Mouse (Mus musculus) megakaryocyte-erythroid progenitor cell, adult 5-6 weeks (primary cell): ENCODE data around the gene Cc2d1b. TPM values are rescaled to one million over a fixed set of nuclear protein-coding genes. Genes with fewer than 3 reads are reported as not detected.
A peak's percentile ranks its signal among the peaks of the same experiment; 100 is the strongest.

Experiments
- ATAC-seq: replicated peaks from 2 replicates; pipeline ENCODE4 v1.8.0; 2016; ENCODE audit warnings: mild to moderate bottlenecking, inconsistent platforms; ENCODE audit not compliant: severe bottlenecking, poor library complexity, low FRiP score, low TSS enrichment
- total RNA-seq, 2 experiments: library from RNA; stranded (forward) in 1 of 2; stranded (reverse) in 1 of 2; fragments of 200-1000, 215-1000 nt in 1 of 2; fragments of >200 nt in 1 of 2; fragmentation: Nextera tagmentation in 1 of 2; gene quantifications; 2 replicates each; pipeline ENCODE4 v1.2.3; 2014 to 2017

Gene Cc2d1b
- total RNA-seq (2014; fragmentation: Nextera tagmentation), result 42.2 and 49.4 TPM in 2 replicates
- total RNA-seq (2017), result 20.9 and 28.2 TPM in 2 replicates

- peak; percentile 90 for ATAC-seq
Measured at GRCm38 (mm10) chr4:108619587-108620341, at the start of gene Cc2d1b. Gene Cc2d1b (plus strand): TSS chr4:108619940.

GRCm38 (mm10) chr4:108572644-108573043, 47.1 kb upstream of the Cc2d1b start:
- ATAC-seq, result no peak

GRCm38 (mm10) chr4:108578840-108579742, 40.6 kb upstream of the Cc2d1b start, which contains the start of the genes Prpf38a and Orc1:
Gene Prpf38a (minus strand): TSS chr4:108579336.
Gene Orc1 (plus strand): TSS chr4:108579423.
- ATAC-seq, result peak; percentile 97

GRCm38 (mm10) chr4:108579743-108580411, 39.9 kb upstream of the Cc2d1b start:
- ATAC-seq, result no peak

DNA sequence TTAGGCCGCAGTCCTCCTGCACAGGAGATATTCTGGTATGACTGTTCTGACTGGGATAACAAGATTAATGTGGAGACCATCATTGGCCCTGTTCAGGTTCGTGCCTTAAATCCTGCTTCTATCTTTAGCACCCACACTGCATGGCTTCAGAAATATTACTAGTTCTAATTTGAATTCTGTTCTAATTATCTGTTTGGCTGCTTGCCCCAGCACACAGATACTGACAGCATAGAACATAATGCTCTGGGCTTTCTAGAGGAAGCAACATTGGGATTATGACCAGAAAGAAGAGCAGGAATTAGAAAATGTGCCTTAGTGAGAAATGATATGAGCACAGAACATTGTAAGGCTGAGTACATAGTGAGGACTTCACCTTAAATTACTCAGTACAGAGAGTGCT, 26.4 kb upstream of the Cc2d1b start:
- ATAC-seq, result no peak

- ATAC-seq, result no peak
Measured at GRCm38 (mm10) chr4:108595785-108596184, 24.0 kb upstream of the Cc2d1b start.

- ATAC-seq, result no peak
Measured at GRCm38 (mm10) chr4:108598306-108598705, 21.4 kb upstream of the Cc2d1b start.

- ATAC-seq, result no peak
Measured at GRCm38 (mm10) chr4:108601870-108602269, 17.9 kb upstream of the Cc2d1b start.

DNA sequence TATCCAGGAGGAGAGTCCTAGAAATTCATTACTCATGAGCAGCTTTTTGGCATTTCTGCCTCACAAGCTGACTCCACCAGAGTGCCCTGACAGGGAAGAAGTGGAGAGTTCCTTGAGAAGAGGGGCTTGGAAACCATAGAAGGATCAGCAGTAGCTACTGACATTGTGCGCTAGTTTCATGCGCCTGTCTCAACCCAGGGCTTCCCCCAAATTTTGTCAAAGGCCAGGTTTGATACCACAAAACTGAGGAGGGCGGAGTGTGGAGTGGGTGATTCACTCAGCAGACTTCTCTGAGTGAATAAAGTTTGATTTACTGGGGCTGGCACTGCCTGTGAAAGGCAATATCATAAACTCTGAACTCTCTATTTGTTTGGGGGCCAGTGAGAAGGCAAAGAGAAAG, 11.1 kb upstream of the Cc2d1b start:
- no peak for ATAC-seq

DNA sequence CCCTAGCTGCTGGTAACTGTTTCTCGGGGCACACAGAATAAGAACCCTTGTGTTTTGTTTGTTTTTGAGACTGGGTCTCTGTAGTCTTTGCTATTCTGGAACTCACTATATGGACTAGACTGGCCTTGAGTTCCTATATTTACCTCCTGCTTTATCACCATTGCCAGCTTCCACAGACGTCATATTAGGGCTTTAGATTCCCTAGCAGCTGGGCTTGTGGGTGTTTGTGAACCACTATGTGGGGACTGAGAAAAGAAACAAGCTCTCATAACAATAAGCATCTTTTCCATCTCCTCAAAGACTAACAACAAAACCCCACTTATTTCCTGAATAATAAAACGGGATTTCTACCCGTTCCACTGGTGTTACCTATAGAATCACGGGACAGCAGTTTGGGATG, 8.8 kb upstream of the Cc2d1b start:
- no peak for ATAC-seq

DNA sequence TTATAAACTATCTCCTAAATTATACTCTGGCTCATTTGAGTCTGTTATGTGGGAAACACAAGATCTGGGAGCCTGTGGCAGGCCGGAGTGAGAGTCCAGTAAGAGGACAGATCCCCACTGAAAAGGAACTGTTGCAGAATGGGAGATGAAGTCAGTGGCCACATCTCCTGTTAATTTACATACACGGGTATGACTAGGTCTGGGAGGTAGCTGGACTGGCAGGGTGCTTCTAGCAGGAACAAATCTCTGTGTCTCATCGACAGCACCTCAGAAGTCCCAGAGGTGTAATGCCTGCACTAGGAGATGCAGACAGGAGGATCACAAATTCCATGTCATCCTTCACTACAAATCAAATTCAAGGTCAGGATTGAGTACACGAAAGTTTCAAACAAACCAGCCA, 1.2 kb upstream of the Cc2d1b start:
- ATAC-seq, result no peak

- peak; percentile 5; the same call in 1 of the 2 replicates for ATAC-seq
Measured at GRCm38 (mm10) chr4:108619165-108619564, 575 bp upstream of the Cc2d1b start.

DNA sequence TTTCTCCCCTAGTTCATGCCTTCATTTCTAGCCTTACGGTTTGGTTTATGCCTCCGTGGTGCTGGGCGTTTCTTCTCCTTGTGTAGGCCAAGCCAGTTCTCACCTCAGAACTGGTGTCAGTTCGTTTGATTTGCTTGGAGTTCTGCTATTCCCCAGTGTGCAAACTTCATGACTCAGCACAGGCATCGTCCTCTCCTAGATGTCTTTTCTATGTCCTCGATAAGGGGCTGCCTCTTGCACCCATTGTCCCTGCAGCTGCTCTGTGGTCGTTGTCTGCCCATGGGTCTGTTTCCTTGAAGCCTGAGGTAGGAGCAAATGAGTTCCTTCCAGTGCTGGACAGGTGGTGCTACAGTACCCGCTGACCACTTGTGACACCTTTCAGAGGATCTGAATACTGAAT, 796 bp downstream of the Cc2d1b start:
- peak; percentile 19; the same call in 1 of the 2 replicates for ATAC-seq

DNA sequence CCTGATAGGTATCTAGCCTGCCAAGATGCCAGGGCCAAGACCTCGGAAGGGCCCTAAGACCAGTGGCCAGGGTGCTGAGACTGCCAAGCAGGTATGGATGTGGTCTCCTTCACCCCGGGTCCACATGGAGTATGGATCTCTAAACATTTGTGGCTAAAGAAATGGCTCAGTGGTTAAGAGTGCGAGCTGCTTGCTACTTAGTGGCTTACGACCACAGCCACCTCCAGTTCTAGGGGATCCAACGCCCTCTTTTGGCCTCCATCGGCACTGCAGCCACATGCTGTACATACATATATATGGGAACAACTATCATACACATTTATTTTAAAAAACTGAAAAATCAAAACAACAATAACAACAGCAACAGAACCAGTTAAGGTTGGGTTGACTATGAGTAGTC, 1.8 kb downstream of the Cc2d1b start:
- no peak for ATAC-seq

DNA sequence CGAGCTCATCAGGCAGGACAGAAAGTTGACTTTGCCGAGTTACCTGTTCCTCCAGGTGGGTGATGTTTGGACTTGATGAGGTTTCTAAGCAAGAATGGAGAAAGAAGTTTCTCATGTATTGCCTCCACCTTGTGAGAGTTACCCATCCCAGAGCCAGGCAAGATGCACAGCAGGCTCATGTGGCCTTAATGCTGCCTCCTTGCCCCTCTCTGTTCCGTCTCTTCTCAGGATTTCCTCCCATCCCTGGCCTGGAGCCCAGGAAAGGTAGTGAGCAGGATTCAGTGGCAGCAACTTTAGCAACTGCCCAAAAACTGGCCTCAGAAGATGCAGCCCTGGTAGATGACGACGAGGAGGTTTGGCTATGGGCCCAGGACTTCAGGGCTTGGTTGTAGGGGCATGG, 7.3 kb downstream of the Cc2d1b start:
- no peak for ATAC-seq

DNA sequence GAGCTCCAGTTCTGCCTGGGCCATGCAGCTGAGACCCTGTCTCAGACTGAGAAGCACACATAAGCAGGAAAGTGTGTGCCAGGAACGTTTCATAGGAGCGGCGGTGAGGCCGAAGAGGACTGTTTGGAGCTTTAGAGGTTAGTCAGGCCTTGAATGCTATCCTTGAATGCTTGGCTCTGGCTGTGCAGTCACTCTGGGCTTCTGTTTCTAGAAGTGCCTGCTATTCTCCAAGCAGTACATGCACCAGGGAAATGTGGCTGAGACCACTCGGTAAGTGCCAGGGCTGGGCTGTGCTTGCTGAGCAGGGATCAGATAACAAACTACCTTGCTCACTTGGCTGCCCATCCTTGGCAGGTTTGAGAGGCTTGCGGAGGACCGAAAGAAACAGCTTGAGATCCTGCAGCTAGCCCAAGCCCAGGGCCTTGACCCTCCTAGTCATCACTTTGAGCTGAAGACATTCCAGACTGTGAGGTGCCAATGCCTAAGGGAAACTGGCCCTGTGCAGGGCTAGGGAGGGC, 9.7 kb downstream of the Cc2d1b start:
- ATAC-seq, result no peak

DNA sequence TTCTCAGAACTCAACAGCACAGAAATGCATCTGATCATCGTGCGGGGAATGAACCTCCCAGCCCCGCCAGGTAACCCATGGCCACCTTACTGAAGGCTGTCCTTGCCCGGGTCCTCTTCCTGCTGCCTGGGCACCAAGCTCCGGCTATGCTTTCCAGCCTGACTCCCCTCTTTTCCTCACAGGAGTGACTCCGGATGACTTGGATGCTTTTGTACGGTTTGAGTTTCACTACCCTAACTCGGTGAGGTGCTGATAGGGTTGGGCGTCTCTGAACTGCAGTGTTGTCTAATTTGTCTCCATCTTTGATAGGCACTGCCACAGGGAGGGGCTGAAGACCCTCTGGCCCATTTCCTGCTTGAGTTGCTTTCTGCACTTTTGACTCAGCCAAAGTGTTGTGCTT, 10.4 kb downstream of the Cc2d1b start:
- ATAC-seq, result no peak

DNA sequence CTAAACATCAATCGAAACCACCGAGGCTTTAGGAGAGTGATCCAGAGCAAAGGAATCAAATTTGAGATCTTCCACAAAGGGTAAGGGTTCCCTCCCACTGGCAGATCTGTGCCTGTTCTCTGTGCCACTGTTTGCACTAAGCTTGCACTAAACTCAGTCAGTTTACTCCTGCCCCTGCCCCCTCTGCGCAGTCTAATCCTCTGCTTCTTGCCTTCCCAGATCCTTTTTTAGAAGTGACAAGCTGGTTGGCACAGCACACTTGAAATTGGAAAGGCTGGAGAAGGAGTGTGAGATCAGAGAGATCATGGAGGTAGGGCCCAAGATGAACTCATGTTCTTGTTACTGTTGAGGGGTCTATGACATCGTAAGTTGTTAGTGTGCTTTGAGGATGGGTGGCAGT, 11.9 kb downstream of the Cc2d1b start:
- ATAC-seq, result no peak

DNA sequence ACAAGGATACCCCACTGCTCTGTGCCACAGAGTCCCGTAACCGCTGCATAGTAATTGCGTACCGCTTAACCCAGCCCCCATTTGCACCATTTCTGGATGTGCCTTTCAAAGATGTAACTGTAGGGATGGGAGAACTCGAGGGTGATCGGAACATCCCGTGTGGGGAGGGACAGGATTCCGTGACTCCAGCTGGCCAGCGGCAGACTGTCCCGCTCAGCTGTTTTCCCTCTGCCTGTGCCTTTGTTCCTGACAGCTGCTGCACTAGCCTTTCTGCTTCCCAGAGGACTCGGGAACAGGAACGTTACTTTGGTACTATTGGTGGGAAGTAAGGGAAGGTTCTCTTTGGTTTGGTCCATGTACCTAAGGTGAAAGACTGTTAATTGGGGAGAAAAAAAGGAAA, 14.0 kb downstream of the Cc2d1b start:
- no peak for ATAC-seq

GRCm38 (mm10) chr4:108634696-108635095, 15.0 kb downstream of the Cc2d1b start:
- no peak for ATAC-seq
